Mouse (Mus musculus) stomach, postnatal 0 days (tissue): ENCODE results near the gene Matk. TPM values are rescaled to one million over a fixed set of nuclear protein-coding genes. Genes with fewer than 3 reads are reported as not detected.
A peak's percentile ranks its signal among the peaks of the same experiment; 100 is the strongest.

Experiments used
- ATAC-seq: fragments of 200-750 bp; cut with Nextera tagmentation; 2 replicates; pipeline ENCODE4 v1.8.0; 2017; ENCODE audit not compliant: low FRiP score, low TSS enrichment
- DNase-seq: peaks from one replicate; pipeline ENCODE4 v3.0.0-alpha.2; 2016; ENCODE audit warnings: low spot score
- H3K27ac ChIP-seq: fragments of 300-500 bp; sonication (generic); replicated peaks from 2 replicates; pipeline ENCODE4 v1.5.1; 2014; ENCODE audit warnings: mild to moderate bottlenecking, control low read depth
- H3K27me3 ChIP-seq: fragments of 300-500 bp; sonication (generic); 2 replicates; pipeline ENCODE4 v1.6.1; 2014; ENCODE audit warnings: low read length; ENCODE audit not compliant: control insufficient read depth, insufficient read depth
- H3K36me3 ChIP-seq: fragments of 300-500 bp; sonication (generic); 2 replicates; pipeline ENCODE4 v1.6.1; 2014; ENCODE audit warnings: low read length, mixed read lengths; ENCODE audit not compliant: control insufficient read depth, insufficient read depth
- H3K4me1 ChIP-seq: fragments of 300-500 bp; sonication (generic); replicated peaks from 2 replicates; pipeline ENCODE4 v1.6.1; 2014; ENCODE audit warnings: antibody characterized with exemption; ENCODE audit not compliant: control insufficient read depth, insufficient read depth
- H3K4me2 ChIP-seq: fragments of 300-500 bp; sonication (generic); replicated peaks from 2 replicates; pipeline ENCODE4 v1.6.1; 2014; ENCODE audit warnings: low read depth, mild to moderate bottlenecking, control low read depth, moderate library complexity
- H3K4me3 ChIP-seq: fragments of 300-500 bp; sonication (generic); 2 replicates; pipeline ENCODE4 v1.5.1; 2014; ENCODE audit warnings: low read depth, low read length, control low read depth
- H3K9ac ChIP-seq: fragments of 300-500 bp; sonication (generic); 2 replicates; pipeline ENCODE4 v1.6.1; 2014; ENCODE audit warnings: mild to moderate bottlenecking, low read length, control low read depth, mixed read lengths
- H3K9me3 ChIP-seq: fragments of 300-500 bp; sonication (generic); 2 replicates; pipeline ENCODE4 v1.6.1; 2016; ENCODE audit warnings: low read length; ENCODE audit not compliant: control insufficient read depth
- CTCF ChIP-seq: IDR thresholded peaks from 2 replicates; pipeline ENCODE4 v1.5.1; 2016; ENCODE audit warnings: antibody characterized with exemption, low read depth, mild to moderate bottlenecking, moderate library complexity
- EP300 ChIP-seq: optimal IDR thresholded peaks from 2 replicates; pipeline ENCODE3; 2016; ENCODE audit warnings: antibody characterized with exemption
- WGBS: fragments of 180-500 bp; shearing (Covaris S2); extraction: QIAGEN DNeasy Blood & Tissue Kit; methylation state at CpG from one replicate; pipeline ENCODE4 v1.1.7; 2014; 5-methylcytosine and 5-hydroxymethylcytosine counted together
- polyA plus RNA-seq: library from polyadenylated mRNA; unstranded; fragments of >200 nt; fragmentation: Nextera tagmentation; extraction: Ambion mirVana; gene quantifications from 2 replicates; pipeline ENCODE4 v1.2.1, GENCODE M21; 2015

The Matk gene
- polyA plus RNA-seq, 1 experiment from 2014 or later, result 1.0 TPM

DNA sequence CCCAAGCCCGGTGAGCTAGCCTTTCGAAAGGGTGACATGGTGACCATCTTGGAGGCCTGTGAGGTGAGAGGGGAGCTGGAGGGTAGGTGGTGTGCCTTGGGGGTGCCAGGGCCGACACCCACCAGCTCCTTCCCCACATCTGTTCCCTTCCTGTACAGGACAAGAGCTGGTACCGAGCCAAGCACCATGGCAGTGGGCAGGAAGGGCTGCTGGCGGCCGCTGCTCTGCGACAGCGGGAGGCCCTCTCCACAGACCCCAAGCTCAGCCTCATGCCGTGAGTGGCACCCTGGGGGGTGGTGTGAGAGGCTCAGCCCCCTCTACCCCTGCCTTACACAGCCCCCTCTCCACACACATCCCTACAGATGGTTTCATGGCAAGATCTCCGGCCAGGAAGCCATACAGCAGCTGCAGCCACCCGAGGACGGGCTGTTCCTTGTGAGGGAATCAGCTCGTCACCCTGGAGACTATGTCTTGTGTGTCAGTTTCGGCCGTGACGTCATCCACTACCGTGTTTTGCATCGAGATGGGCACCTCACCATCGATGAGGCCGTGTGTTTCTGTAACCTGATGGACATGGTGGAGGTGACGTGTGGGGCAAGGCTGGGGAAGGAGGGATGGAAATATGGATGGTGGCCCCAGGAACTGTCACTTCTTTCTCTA lies 6.6 kb downstream of the Matk start:
- DNase-seq (no peak), ATAC-seq (no peak)
- H3K27me3 ChIP-seq, result peaks cover 18% of the 10 kb centered on the region; the same call in 1 of the 2 replicates
- WGBS, result 38% methylated on average over 21 of the region's 21 CpGs
- H3K9me3 ChIP-seq, result peaks cover 5% of the 10 kb centered on the region; the same call in 1 of the 2 replicates
- TF ChIP-seq CTCF (no peak), EP300 (no peak)
- no peak overlapping the region for H3K4me2 ChIP-seq
- H3K36me3 ChIP-seq, result 0 out of 2 replicates have a peak, but pooled peaks cover 5% of the 10 kb centered on the region
- H3K27ac ChIP-seq, result no peak overlapping the region
- 0 out of 2 replicates have a peak, but pooled peaks cover 3% of the 10 kb centered on the region for H3K4me1 ChIP-seq
- peak overlapping the region; percentile 13; the same call in 1 of the 2 replicates for H3K9ac ChIP-seq
- no peak overlapping the region for H3K4me3 ChIP-seq

- Histone ChIP-seq H3K4me3 (no peak overlapping the region), H3K9me3 (peaks cover 5% of the 10 kb centered on the region; the same call in 1 of the 2 replicates), H3K27ac (no peak overlapping the region), H3K4me1 (0 out of 2 replicates have a peak, but pooled peaks cover 3% of the 10 kb centered on the region), H3K9ac (no peak overlapping the region), H3K4me2 (no peak overlapping the region), H3K27me3 (peaks cover 18% of the 10 kb centered on the region; the same call in 1 of the 2 replicates), H3K36me3 (peaks cover 10% of the 10 kb centered on the region; the same call in 1 of the 2 replicates)
- ATAC-seq (no peak), DNase-seq (no peak)
- TF ChIP-seq EP300 (no peak), CTCF (no peak)
- WGBS, result 78% methylated on average over 4 of the region's 4 CpGs
These were observed 8.3 kb downstream of the Matk start for GRCm38 (mm10) chr10:81261025-81261424.

DNA sequence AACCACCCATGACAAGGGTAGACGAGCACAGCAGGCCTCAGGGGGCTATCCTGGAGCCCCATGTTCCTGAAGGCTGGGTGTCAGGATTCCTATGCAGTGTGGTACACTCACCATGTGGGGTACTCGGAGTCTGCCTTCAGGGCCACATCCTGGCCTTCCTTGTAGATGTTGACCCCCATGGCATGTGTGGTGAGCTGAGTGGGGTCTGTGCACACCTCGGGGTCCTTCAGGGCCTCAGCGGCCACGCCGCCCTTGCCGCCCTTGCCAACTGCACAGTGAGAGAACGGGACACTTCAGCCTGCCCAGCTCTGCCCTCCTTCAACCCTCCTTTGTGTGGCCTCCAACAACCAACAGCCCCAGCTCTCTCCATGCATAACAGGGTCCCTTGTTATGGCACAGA lies 12.8 kb downstream of the Matk start:
- Histone ChIP-seq H3K4me1 (peaks cover 2% of the 10 kb centered on the region; the same call in 1 of the 2 replicates), H3K27me3 (no peaks in the 10 kb centered on the region), H3K36me3 (peaks cover 10% of the 10 kb centered on the region; the same call in 1 of the 2 replicates), H3K4me2 (peak overlapping the region; percentile 64; the same call in 1 of the 2 replicates), H3K27ac (no peak overlapping the region), H3K4me3 (no peak overlapping the region), H3K9me3 (peaks cover 2% of the 10 kb centered on the region; the same call in 1 of the 2 replicates), H3K9ac (no peak overlapping the region)
- DNase-seq (no peak), ATAC-seq (no peak)
- 91% methylated on average over 8 of the region's 8 CpGs for WGBS
- no peak for TF ChIP-seq CTCF
- TF ChIP-seq EP300, result no peak

DNA sequence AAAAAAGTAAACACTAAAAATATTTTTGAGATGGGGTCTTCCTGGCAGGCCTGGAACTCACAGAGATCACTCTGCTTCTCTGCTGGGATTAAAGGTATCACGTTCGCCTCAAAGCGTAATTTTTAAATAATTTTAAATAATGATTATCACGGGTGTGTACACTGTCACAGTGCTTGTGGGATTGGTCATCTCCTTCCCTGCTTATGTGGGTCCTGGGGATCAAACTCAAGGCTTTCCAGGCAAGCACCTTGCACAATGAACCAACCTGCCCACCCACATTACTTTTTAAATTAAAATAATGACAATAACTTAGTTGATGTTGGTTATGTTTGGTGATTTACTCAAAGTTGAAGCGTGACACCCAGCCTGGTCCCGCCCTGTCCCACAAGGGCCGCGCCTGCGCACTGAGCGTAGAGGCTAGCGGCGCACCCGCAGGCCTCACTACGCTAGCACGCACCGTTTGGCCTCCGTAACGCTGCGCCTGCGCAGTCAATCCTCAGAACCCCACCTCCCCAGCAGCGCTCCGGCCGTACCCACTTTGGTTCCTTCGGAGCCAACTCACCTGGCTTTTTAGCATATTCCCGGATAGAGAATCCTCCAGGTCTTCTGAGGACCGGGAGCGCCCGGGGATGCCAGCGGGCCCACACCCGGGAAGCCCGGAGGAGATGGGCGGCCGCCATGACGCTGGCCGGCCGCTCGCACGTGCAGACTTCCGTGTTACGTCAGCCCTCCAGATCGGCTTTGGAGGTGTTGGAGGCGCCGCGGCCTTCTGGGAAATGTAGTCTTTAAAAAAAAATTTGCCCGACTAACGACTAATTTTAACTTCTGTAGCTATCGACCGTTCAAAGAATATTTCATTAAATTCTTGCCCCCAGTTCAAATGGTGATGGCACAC lies 13.7 kb downstream of the Matk start, which contains the start of the genes Mrpl54 and Apba3:
Gene Mrpl54 (minus strand): TSS at position 724 of the 895 bp plus-strand sequence.
Gene Apba3 (plus strand): TSS at position 750 of the 895 bp plus-strand sequence.
- H3K4me2 ChIP-seq, result peak within 1 kb of the TSS; percentile 64
- peak within 1 kb of the TSS; percentile 70 for H3K9ac ChIP-seq
- WGBS, result under 1% methylated on average over 48 of the region's 48 CpGs
- H3K27me3 ChIP-seq, result no peaks in the 10 kb centered on the region
- no peaks in the 10 kb centered on the region for H3K9me3 ChIP-seq
- peak within 1 kb of the TSS; percentile 82 for H3K27ac ChIP-seq
- peaks cover 17% of the 10 kb centered on the region for H3K36me3 ChIP-seq
- H3K4me3 ChIP-seq, result peak within 1 kb of the TSS; percentile 65
- DNase-seq (peak; percentile 95), ATAC-seq (peak; percentile 92)
- TF ChIP-seq CTCF, result no peak
- TF ChIP-seq EP300, result peak; percentile 85
- peaks cover 2% of the 10 kb centered on the region; the same call in 1 of the 2 replicates for H3K4me1 ChIP-seq

DNA sequence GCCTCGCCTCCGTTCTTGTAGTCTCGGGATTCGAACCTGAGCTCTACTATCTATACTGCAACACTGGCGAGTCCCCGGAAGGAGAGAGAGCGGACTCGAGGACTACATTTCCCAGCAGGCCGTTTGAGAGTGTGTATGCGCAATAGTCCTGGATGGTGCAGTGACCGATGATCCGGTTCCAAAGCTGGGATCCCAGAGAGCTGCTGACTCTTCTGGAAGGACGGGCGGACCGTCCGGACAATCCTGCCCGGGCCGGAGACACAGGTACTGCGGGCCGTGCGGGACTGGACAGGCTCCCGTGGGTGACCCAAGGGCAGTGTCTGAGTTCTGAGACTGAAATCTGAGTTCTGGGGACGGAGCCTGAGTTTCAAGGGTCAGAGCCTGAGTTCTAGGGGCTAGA lies 15.3 kb downstream of the Matk start:
- 2% methylated on average over 23 of the region's 23 CpGs for WGBS
- H3K27me3 ChIP-seq, result no peaks in the 10 kb centered on the region
- peak overlapping the region; percentile 87 for H3K9ac ChIP-seq
- H3K4me3 ChIP-seq, result peak overlapping the region; percentile 55
- H3K4me2 ChIP-seq, result peak overlapping the region; percentile 78
- H3K27ac ChIP-seq, result peak overlapping the region; percentile 70; the same call in 1 of the 2 replicates
- peaks cover 2% of the 10 kb centered on the region; the same call in 1 of the 2 replicates for H3K4me1 ChIP-seq
- no peak for TF ChIP-seq EP300
- TF ChIP-seq CTCF, result no peak
- H3K36me3 ChIP-seq, result peaks cover 29% of the 10 kb centered on the region
- ATAC-seq, result peak; percentile 59
- peak; percentile 84 for DNase-seq
- H3K9me3 ChIP-seq, result no peaks in the 10 kb centered on the region
